Mouse (Mus musculus): ENCODE data around the gene Ldb2. TPM values are rescaled to one million over a fixed set of nuclear protein-coding genes. Genes with fewer than 3 reads are reported as not detected.
A peak's percentile ranks its signal among the peaks of the same experiment; 100 is the strongest.

The Ldb2 gene
- total RNA-seq, 2 experiments from 2014 or later, result 35.1 to 47.0 TPM

- DNase-seq, result no peak
These were observed 79.6 kb downstream of the Ldb2 start for GRCm38 (mm10) chr5:44719872-44720271.

DNA sequence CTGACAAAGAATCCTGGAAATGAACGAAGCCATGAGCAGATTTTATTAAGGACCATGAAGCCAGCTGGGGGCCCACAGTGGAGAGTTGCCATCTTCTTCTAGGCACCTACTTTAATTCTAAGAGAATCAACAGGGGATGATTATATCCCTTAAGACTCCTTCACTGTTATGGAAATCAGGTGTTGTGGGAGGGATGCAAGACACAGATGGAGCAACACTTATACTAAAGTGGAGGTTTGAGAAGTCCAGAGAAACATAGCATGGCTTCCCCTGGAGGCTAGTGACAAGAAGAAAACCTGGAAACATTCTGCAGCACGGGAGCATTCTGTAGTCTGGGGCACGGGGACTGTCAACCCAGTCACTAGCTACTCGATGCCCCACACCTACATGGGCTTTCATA is 85.0 kb downstream of the Ldb2 start:
- no peak for DNase-seq

GRCm38 (mm10) chr5:44713181-44713789 is 86.2 kb downstream of the Ldb2 start:
- DNase-seq, result no peak

DNA sequence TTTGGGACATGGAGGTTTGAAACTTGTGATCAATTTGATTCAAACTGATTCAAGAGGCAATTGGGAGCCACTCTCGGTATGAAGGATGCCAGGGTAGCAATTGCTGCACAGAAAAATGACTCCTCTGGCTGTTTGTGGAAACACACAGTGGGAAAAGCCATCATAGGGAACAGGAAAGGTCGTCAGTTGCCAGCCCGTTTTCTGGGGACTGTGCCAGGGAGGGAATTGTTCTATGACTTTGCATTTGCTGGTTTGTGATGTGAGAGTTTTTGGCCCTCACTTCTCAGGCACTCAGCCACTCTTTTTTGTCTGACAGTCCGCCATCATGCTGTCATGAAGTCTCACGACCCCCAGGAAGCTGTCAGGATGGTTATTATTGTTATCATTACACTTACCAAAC is 88.3 kb downstream of the Ldb2 start:
- peak; percentile 37 for DNase-seq

DNA sequence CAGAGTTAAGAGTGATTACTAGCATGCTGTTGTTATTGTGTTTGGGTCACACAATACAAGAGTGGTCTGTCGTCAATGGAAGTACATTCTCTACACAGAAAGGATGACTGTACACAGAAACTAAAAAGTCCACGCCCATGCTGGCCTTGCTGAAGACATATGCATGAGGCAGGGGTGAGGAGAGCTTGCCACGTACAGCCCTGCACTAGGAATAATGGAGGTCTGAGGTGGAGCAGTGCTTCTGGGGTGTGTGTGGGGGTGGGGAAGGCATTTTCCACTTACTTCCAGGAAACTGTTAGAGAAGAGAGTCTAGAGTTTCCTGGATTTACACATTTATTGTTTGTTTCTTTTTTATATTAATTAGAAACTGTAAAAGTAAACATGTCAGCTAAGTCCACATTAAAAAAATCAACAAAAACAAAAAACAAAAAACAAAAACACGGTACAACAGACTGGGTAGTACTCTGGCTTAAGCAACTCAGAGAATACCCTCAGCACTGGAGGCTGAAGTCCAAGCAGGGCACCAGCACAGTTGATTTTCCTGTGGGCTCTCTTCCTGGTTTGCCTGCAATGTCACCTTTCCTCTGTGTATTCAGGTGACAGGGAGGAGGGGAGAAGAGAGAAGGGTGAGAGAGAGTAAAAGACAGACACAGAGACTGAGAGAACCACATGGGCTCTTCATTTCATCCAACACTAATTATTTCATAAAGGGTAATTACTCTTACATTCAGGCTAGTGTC is 89.2 kb downstream of the Ldb2 start:
- no peak for DNase-seq

- DNase-seq, result no peak
These were observed 90.2 kb downstream of the Ldb2 start for GRCm38 (mm10) chr5:44709276-44709675.

DNA sequence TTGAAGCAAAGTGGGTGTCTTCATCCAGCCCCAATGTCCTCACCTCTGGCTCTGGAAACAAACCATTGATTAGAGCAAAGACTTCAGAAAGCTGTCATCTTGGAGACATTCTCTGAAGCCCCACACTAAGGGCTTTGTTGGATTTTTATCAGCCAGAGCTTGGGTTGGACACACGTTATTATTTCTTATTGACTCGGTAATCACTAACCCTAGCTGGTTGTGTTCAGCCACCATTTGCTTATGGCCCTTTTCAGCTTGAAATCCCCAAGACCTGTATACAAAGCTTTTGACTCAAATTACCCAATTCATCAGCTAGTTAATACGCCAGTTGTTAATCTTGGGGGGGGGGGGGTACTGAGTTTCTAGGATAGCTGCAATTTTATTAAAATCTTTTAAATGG is 91.5 kb downstream of the Ldb2 start:
- no peak for DNase-seq

DNA sequence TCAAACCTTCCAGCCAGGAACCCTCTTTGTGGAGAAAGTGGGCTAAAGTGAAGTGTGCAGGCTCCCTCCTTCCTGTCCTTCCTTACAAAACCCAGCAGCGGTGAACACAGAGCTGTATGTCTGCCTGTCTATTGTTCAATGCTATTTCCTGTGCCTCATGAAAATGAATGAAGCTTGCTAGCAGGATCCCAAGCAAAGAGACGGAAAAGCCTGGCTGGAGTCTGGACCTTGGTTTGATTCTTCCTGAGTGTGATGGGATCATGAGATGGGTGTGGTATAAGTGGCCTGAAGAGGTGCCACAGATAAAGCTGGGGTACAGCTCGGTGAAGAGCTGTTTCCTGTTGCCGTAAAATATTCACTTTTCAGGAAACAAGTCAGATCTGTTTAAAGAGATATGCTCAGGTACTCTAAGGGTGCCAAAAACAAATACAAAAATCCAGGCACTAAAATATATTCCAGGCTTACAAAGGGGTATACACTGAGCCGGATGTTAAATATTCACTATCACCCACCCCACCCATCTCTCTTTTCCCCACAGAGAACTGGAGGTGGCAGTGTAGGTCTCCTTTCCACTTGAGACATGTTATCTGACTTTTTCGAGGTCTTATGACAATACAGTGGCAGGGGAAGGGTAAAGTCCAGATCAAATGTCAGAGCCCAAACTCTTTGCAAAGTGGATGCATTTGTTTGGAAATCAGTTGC is 92.3 kb downstream of the Ldb2 start:
- no peak for DNase-seq

DNA sequence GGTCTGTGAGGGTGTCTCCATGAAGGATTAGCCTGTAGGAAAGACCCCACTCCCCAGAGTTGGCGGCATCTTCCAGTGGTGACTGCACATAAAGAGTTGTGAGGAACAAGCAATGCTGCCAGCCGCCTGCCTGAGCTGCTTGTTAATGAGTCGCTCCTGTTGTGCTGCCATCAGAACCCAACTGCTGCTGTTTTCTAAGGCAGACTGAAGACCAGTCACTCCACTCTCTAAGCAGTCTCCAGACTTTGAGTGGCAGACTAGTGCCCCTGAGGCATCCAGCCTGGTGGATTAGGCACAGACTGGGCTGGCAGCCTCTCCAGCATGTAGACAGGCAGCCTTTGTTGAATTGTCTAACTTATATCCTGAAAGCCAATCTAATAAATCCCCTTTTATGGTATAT is 101.5 kb downstream of the Ldb2 start:
- DNase-seq, result no peak

GRCm38 (mm10) chr5:44696548-44696947 is 102.9 kb downstream of the Ldb2 start:
- no peak for DNase-seq

DNA sequence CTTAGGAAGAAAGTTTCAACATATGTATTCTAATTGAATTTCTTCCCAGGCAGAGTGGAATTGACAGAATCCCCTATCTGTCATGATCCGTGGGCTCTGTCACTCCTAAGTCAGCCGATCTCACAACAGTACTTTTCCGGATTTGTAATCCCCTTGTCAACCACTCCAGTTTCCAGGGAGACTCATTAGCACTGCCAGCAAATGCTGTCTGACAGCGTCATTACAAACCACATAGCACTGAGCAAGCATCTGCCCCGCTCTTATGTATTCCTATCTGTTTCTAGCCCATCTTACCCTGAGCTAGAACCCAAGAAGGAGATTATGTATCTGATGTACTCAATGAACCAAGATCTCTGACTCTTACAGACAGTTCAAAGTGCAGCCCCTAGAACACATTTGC is 105.8 kb downstream of the Ldb2 start:
- DNase-seq, result no peak

- peak; percentile 51 for DNase-seq
These were observed 113.1 kb downstream of the Ldb2 start for GRCm38 (mm10) chr5:44686344-44686743.

DNA sequence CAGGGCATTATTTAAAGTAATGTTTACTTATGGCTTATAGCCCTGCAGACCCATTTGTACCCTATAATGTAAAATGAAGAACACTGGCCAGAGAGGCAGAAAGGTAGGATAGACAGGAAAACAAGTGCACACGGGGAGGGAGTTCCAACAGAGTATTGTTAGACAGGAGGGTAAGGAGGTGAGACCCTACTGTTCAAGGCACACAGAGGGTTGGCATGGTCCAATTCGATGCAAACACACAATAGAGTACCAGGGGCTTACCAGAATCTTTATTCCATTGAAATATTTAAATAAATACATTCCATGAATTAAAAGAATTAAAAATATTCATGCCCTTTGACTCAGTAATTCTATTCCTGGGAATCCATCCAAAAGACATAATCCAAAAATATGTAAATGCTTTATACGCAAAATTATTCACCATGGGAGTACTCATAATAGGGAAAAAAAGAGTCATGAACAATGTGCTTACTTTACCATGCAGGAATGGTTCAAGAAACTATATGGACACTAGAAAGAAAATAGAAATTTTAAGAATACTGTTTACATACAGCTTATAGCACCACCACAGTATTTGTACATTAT is 118.3 kb downstream of the Ldb2 start:
- no peak for DNase-seq

DNA sequence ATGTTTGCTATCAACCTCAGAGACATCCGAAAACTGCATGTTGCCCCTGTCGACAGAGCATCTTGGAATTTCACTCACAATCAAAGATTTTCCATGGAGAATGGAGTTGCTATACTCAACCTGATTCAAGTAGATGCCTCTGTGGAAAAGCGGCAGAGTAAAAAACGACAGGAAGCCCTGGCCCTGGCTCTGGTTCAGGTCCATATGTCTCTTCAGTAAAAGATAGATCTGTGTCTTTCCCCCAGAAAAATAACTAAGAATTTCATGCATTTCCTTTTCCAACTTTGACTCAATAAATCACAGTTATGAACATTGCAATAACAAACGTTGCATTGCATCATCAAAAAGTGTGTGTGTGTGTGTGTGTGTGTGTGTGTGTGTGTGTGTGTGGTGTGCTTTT is 121.7 kb downstream of the Ldb2 start:
- DNase-seq, result no peak

GRCm38 (mm10) chr5:44676145-44676754 is 123.2 kb downstream of the Ldb2 start:
- no peak for DNase-seq

DNA sequence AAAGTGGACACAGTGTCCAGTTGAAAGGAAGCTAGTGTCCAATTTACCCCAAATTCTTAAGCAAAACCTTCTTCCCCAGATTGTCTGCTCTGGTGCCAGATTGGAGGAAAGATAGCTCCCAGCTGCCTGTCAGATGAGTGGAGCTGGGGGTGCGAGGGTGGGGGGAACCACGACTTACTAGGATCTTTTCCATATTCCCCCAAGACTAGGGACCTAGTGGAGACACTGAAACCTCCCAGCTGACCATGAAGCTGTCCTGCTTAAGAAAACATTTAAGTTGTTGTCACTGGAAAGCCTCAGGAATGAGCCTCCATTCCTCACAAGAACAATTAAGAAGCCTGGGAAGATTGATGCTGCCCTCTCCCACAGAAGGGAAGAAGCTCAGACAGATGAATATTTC is 129.1 kb downstream of the Ldb2 start:
- no peak for DNase-seq

DNA sequence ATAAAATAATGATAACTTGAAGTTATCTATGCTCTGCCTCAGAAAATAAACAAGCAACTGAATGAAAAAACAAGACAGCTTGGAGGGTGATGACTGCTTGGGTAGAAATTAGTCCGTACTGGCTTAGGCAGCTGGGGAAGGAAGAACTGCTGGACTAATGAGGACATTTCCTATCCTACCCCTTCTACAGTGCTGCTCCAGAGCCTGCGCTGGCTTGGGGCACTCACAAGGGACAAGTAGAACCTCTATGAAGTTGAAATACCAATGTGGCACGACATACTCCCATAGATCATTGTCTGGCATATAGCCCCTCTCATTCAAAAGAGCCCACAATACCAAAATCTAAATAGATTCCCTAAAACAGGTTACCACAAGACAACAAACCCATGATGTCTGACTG is 131.6 kb downstream of the Ldb2 start:
- no peak for DNase-seq

DNA sequence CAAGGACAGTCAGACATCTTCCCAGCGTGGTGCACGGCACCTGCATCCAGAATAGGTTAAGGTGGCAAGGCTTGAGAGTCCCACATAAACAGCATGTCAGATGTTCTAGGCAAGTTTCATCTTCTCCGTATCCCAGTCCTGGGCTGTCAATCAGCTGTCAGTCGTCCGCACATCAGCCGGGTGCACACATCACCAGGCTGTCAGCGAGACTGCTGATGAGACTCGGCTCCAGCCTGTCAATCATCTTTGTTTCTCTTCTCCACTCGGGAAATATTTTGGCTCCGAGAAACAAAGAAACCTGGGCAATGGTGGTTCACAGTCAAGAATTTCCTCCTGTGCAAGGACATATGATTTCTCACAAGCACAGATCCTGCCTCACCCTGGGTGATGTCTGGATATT is 132.1 kb downstream of the Ldb2 start:
- no peak for DNase-seq

- DNase-seq, result no peak
These were observed 139.8 kb downstream of the Ldb2 start for GRCm38 (mm10) chr5:44659651-44660050.

- DNase-seq, result no peak
These were observed 142.8 kb downstream of the Ldb2 start for GRCm38 (mm10) chr5:44656707-44657106.

- no peak for DNase-seq
These were observed 145.1 kb downstream of the Ldb2 start for GRCm38 (mm10) chr5:44654403-44654802.

DNA sequence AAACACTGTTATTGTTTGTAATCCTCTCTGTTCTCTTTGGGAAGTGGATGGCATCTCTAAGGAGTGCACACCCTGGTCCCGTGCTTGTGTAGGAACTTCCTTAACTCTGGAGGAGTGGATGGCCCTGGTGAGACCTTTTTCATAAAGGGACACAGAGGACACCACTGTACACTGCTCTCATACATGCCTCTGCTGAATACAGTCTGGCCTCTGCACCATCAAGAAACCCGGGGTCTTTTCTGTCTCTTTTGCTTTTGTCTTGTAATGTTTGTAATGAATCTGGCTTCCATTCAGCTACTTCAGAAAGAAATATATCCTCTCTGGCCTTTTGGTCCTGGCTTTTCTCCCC is 152.7 kb downstream of the Ldb2 start:
- no peak for DNase-seq

All from adrenal gland, postnatal 10 days (tissue).